8 mouse cellular contexts compared by ENCODE assay signal in genomic region chr9:61377706-61378479, GRCm38 (mm10). TPM values are rescaled to one million over a fixed set of nuclear protein-coding genes. Genes with fewer than 3 reads are reported as not detected.
DNase-seq lines count a peak whose midpoint lies in the region; ATAC-seq and TF ChIP-seq lines count a peak whose summit lies in the region.

No protein-coding gene starts in this region.

- H3K9ac ChIP-seq in forebrain, postnatal 0 days, result no peak overlapping the region; the same call in 1 of the 2 replicates
- no peak overlapping the region for H3K9ac ChIP-seq in limb, embryonic 11.5 days (ENCODE audit: low read length)

- no peak for TF ChIP-seq POLR2A in olfactory bulb, adult 2 months (IDR thresholded peaks at IDR 0.05; ENCODE audit: insufficient read depth, low read depth, low read length)

- intact Hi-C loops in heart, postnatal 36 days (cut with DNase I), result loop anchor here (5.0 kb wide), 1 partner anchor 279 kb away; no protein-coding TSS in a partner anchor

- peaks cover 34% of the 10 kb centered on the region for H3K4me1 ChIP-seq in forebrain, postnatal 0 days (ENCODE audit: insufficient read depth)
- peaks cover 62% of the 10 kb centered on the region for H3K4me1 ChIP-seq in limb, embryonic 11.5 days (ENCODE audit: control insufficient read depth, insufficient read depth, low read length)
- H3K4me1 ChIP-seq in olfactory bulb, adult 2 months (ENCODE audit: control insufficient read depth, insufficient read depth, low read length), result peaks cover 47% of the 10 kb centered on the region

- no peaks in the 10 kb centered on the region for H3K27me3 ChIP-seq in forebrain, postnatal 0 days (ENCODE audit: insufficient read depth, low read length)
- no peaks in the 10 kb centered on the region; the same call in 1 of the 2 replicates for H3K27me3 ChIP-seq in limb, embryonic 11.5 days (ENCODE audit: control insufficient read depth, insufficient read depth, low read length)

- WGBS in forebrain, postnatal 0 days, result 15% methylated on average over 9 of the region's 9 CpGs
- WGBS in limb, embryonic 11.5 days, result 27% methylated on average over 9 of the region's 9 CpGs
- WGBS in olfactory bulb, adult 2 months, result 39% methylated on average over 9 of the region's 9 CpGs

- peaks cover 4% of the 10 kb centered on the region; the same call in 1 of the 2 replicates for H3K36me3 ChIP-seq in forebrain, postnatal 0 days (ENCODE audit: insufficient read depth)
- peaks cover 10% of the 10 kb centered on the region for H3K36me3 ChIP-seq in limb, embryonic 11.5 days (ENCODE audit: control insufficient read depth, insufficient read depth, low read length)

- peak overlapping the region; percentile 15 for H3K4me3 ChIP-seq in forebrain, postnatal 0 days (ENCODE audit: low read depth, low read length)
- H3K4me3 ChIP-seq in limb, embryonic 11.5 days (ENCODE audit: low read depth, low read length), result no peak overlapping the region
- H3K4me3 ChIP-seq in olfactory bulb, adult 2 months (ENCODE audit: insufficient read depth, low read depth, low read length), result 0 out of 2 replicates have a peak overlapping the region, but pooled peaks have one; percentile 13

- H3K27ac ChIP-seq in forebrain, postnatal 0 days (ENCODE audit: low read depth, low read length), result no peak overlapping the region
- no peak overlapping the region for H3K27ac ChIP-seq in limb, embryonic 11.5 days (replicated peaks; ENCODE audit: low read depth, low read length)
- no peak overlapping the region for H3K27ac ChIP-seq in olfactory bulb, adult 2 months (ENCODE audit: insufficient read depth, low read depth, low read length)

- no peak for ATAC-seq in forebrain, postnatal 0 days
- no peak for ATAC-seq in limb, embryonic 11.5 days (ENCODE audit: insufficient number of reproducible peaks, low FRiP score, low TSS enrichment, low read depth)

- TF ChIP-seq CTCF in forebrain, postnatal 0 days (IDR thresholded peaks at IDR 0.05; ENCODE audit: low read depth), result no peak
- no peak for TF ChIP-seq CTCF in olfactory bulb, adult 2 months (IDR thresholded peaks at IDR 0.05; ENCODE audit: insufficient read depth, low read depth, low read length)

- peak; percentile 70 for DNase-seq in urinary bladder, postnatal 14 days (ENCODE audit: low spot score)
- DNase-seq in urinary bladder, postnatal 10 days (ENCODE audit: low spot score), result no peak
- DNase-seq in forebrain, postnatal 0 days, result no peak
- DNase-seq in limb, embryonic 11.5 days (ENCODE audit: low spot score), result no peak
- no peak for DNase-seq in spleen, adult 12 weeks (ENCODE audit: low spot score)
- no peak for DNase-seq in heart, postnatal 36 days
- DNase-seq in gastrocnemius, postnatal 25 days, result no peak

- no peaks in the 10 kb centered on the region for H3K9me3 ChIP-seq in forebrain, postnatal 0 days (ENCODE audit: low read length)
- no peaks in the 10 kb centered on the region for H3K9me3 ChIP-seq in limb, embryonic 11.5 days (ENCODE audit: control insufficient read depth, low read length)

- peak overlapping the region; percentile 99 for H3K4me2 ChIP-seq in forebrain, postnatal 0 days (ENCODE audit: low read depth)
- H3K4me2 ChIP-seq in limb, embryonic 11.5 days (ENCODE audit: low read depth, severe bottlenecking), result peak overlapping the region; percentile 88; the same call in 1 of the 2 replicates

RNA-seq across cellular contexts. Expression of gene Tle3, which starts 5.7 kb away (rescaled TPM):
- 63.3 and 66.3 TPM in 2 replicates for total RNA-seq in forebrain, postnatal 0 days (2014; rRNA removed)
- polyA plus RNA-seq in forebrain, postnatal 0 days (2015; fragmentation: Nextera tagmentation; extraction: Ambion mirVana), result 16.3 and 21.1 TPM in 2 replicates
- 42.8 and 43.4 TPM in 2 replicates for polyA plus RNA-seq in limb, embryonic 11.5 days (2014; fragmentation: Nextera tagmentation; extraction: Ambion mirVana)
- polyA plus RNA-seq in olfactory bulb, adult 2 months (2012; ENCODE audit: insufficient read depth, insufficient read length, low replicate concordance, missing spikeins), result not detected in 2 replicates
- 10 to 100 TPM; 16.8 to 16.9 TPM for total RNA-seq in heart, postnatal 36 days (2021)
- total RNA-seq in gastrocnemius, postnatal 25 days (2021), result 1 to 10 TPM; 7.9 to 10.0 TPM
